Mouse (Mus musculus) lung, embryonic 15.5 days (tissue): ENCODE measurements around the gene Tenm2. TPM values are rescaled to one million over a fixed set of nuclear protein-coding genes. Genes with fewer than 3 reads are reported as not detected.

Source experiments
- ATAC-seq: fragments of 200-750 bp; cut with Nextera tagmentation; 2 replicates; pipeline ENCODE4 v1.8.0; 2017; ENCODE audit warnings: moderate number of reproducible peaks, borderline replicate concordance; ENCODE audit not compliant: low FRiP score, low TSS enrichment; ENCODE audit errors: extremely low read depth
- H3K27ac ChIP-seq: fragments of 300-500 bp; sonication (generic); 2 replicates; pipeline ENCODE4 v1.5.1; 2015; ENCODE audit warnings: moderate library complexity, mild to moderate bottlenecking, inconsistent platforms
- H3K27me3 ChIP-seq: fragments of 300-500 bp; sonication (generic); 2 replicates; pipeline ENCODE4 v1.6.1; 2015; ENCODE audit warnings: inconsistent platforms
- H3K36me3 ChIP-seq: fragments of 300-500 bp; sonication (generic); 2 replicates; pipeline ENCODE4 v1.6.1; 2015; ENCODE audit warnings: inconsistent platforms
- H3K4me1 ChIP-seq: fragments of 300-500 bp; sonication (generic); 2 replicates; pipeline ENCODE4 v1.6.1; 2015; ENCODE audit warnings: inconsistent platforms
- H3K4me2 ChIP-seq: fragments of 300-500 bp; sonication (generic); 2 replicates; pipeline ENCODE4 v1.6.1; 2015; ENCODE audit warnings: inconsistent platforms, mild to moderate bottlenecking, moderate library complexity
- H3K4me3 ChIP-seq: fragments of 300-500 bp; sonication (generic); 2 replicates; pipeline ENCODE4 v1.5.1; 2015; ENCODE audit warnings: mild to moderate bottlenecking, inconsistent platforms
- H3K9ac ChIP-seq: fragments of 300-500 bp; sonication (generic); 2 replicates; pipeline ENCODE4 v1.6.1; 2015; ENCODE audit warnings: inconsistent platforms
- H3K9me3 ChIP-seq: fragments of 300-500 bp; sonication (generic); 2 replicates; pipeline ENCODE4 v1.6.1; 2016; ENCODE audit warnings: inconsistent platforms
- WGBS: fragments of 180-500 bp; shearing (Covaris S2); methylation state at CpG from one replicate; pipeline ENCODE4 v1.1.7; 2015; 5-methylcytosine and 5-hydroxymethylcytosine counted together
- polyA plus RNA-seq: library from polyadenylated mRNA; unstranded; fragments of >200 nt; fragmentation: Nextera tagmentation; extraction: Ambion mirVana; gene quantifications from 2 replicates; pipeline ENCODE4 v1.2.1, GENCODE M21; 2015

Tenm2 gene
- polyA plus RNA-seq, 1 experiment from 2014 or later: 0.44 TPM

- WGBS: 91% methylated on average over 2 of the region's 2 CpGs
- no peak overlapping the region for H3K4me2 ChIP-seq
- peaks cover 20% of the 10 kb centered on the region; the same call in 1 of the 2 replicates for H3K27me3 ChIP-seq
- H3K4me3 ChIP-seq: no peak overlapping the region
- no peak for ATAC-seq
- H3K9ac ChIP-seq: no peak overlapping the region
- H3K27ac ChIP-seq: no peak overlapping the region
- no peaks in the 10 kb centered on the region for H3K4me1 ChIP-seq
- H3K9me3 ChIP-seq: no peaks in the 10 kb centered on the region
- H3K36me3 ChIP-seq: no peaks in the 10 kb centered on the region
Measured at GRCm38 (mm10) chr11:36679361-36679760, 556.4 kb downstream of the Tenm2 start.

GRCm38 (mm10) chr11:36678542-36678941 is 557.2 kb downstream of the Tenm2 start:
- no peaks in the 10 kb centered on the region for H3K4me1 ChIP-seq
- peaks cover 25% of the 10 kb centered on the region; the same call in 1 of the 2 replicates for H3K27me3 ChIP-seq
- no peak overlapping the region for H3K27ac ChIP-seq
- no peaks in the 10 kb centered on the region for H3K9me3 ChIP-seq
- H3K4me2 ChIP-seq: peak overlapping the region; percentile 67; the same call in 1 of the 2 replicates
- ATAC-seq: no peak
- no peaks in the 10 kb centered on the region for H3K36me3 ChIP-seq
- no peak overlapping the region; the same call in 1 of the 2 replicates for H3K4me3 ChIP-seq
- WGBS: 56% methylated on average over 2 of the region's 2 CpGs
- no peak overlapping the region for H3K9ac ChIP-seq

DNA sequence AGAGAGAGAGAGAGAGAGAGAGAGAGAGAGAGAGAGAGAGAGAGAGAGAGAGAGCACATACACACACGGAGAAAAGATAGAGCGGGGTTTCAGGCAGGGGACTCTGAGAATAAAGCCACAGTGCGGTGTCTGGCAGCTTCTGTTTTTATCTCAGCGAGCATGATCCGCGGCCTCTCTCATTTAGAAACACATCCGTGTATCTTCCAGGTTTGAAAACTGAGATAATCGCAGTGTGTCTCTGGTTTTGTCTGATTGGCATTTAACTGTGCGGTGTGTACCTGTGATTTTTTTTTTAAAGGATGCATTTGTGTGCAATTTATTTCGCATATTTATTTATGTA is 557.7 kb downstream of the Tenm2 start:
- H3K27ac ChIP-seq: no peak overlapping the region
- H3K4me3 ChIP-seq: peak overlapping the region; percentile 39
- peak overlapping the region; percentile 67 for H3K4me2 ChIP-seq
- peaks cover 25% of the 10 kb centered on the region; the same call in 1 of the 2 replicates for H3K27me3 ChIP-seq
- ATAC-seq: no peak
- WGBS: 6% methylated on average over 10 of the region's 10 CpGs
- no peaks in the 10 kb centered on the region for H3K4me1 ChIP-seq
- no peaks in the 10 kb centered on the region for H3K36me3 ChIP-seq
- H3K9me3 ChIP-seq: no peaks in the 10 kb centered on the region
- no peak overlapping the region; the same call in 1 of the 2 replicates for H3K9ac ChIP-seq

DNA sequence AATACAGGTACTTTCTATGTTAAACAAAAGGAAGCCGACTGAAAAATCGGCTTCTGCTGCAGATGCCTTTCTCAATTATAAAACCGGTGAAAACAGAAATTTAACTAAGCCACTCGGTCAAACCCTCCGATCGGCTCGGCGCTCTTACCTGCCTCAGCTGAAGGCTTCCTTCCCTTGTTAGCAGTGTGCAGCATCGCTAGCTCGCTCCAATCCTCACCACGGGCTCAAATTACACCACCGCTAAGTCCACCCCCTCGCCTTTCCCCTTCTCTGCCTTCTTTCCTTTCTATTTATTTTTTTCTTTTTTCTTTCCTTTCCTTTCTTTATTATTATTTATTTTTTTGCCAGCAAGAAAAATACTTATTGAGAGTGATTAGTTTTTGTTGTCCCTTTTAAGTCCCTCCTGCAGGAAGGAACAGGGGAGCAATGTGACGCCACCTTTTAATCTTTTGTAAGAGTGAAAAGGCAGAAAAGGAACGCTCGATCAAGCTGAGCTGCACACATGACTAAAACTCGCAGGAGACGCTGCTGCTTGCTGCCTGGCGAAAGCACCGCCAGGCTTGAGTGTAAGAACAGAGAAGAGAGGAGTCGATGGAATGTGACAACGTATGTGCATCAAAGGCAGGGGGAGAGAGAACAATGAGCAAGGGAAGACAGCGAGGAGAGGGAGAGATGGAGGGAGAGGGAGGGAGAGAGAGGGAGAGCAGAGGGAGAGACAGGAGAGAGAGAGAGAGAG is 558.3 kb downstream of the Tenm2 start:
- Histone ChIP-seq H3K4me2 (peak overlapping the region; percentile 67), H3K27me3 (peaks cover 25% of the 10 kb centered on the region; the same call in 1 of the 2 replicates), H3K4me3 (peak overlapping the region; percentile 39), H3K9ac (no peak overlapping the region; the same call in 1 of the 2 replicates), H3K36me3 (no peaks in the 10 kb centered on the region), H3K27ac (no peak overlapping the region), H3K4me1 (no peaks in the 10 kb centered on the region), H3K9me3 (no peaks in the 10 kb centered on the region)
- peak; percentile 78; the same call in 1 of the 2 replicates for ATAC-seq
- WGBS: under 1% methylated on average over 23 of the region's 23 CpGs

- Histone ChIP-seq H3K4me3 (peak overlapping the region; percentile 39; the same call in 1 of the 2 replicates), H3K27me3 (peaks cover 25% of the 10 kb centered on the region; the same call in 1 of the 2 replicates), H3K9ac (no peak overlapping the region), H3K4me1 (no peaks in the 10 kb centered on the region), H3K4me2 (peak overlapping the region; percentile 67), H3K9me3 (no peaks in the 10 kb centered on the region), H3K36me3 (no peaks in the 10 kb centered on the region), H3K27ac (no peak overlapping the region)
- no peak for ATAC-seq
- WGBS: 44% methylated on average over 16 of the region's 16 CpGs
Measured at GRCm38 (mm10) chr11:36676446-36677284, 559.1 kb downstream of the Tenm2 start.

- Histone ChIP-seq H3K27me3 (peaks cover 25% of the 10 kb centered on the region; the same call in 1 of the 2 replicates), H3K9me3 (no peaks in the 10 kb centered on the region), H3K27ac (no peak overlapping the region), H3K4me2 (no peak overlapping the region), H3K4me3 (no peak overlapping the region), H3K9ac (no peak overlapping the region), H3K36me3 (no peaks in the 10 kb centered on the region), H3K4me1 (no peaks in the 10 kb centered on the region)
- 90% methylated on average over 4 of the region's 4 CpGs for WGBS
- ATAC-seq: no peak
Measured at GRCm38 (mm10) chr11:36674902-36675422, 560.8 kb downstream of the Tenm2 start.

- WGBS: 52% methylated on average over 5 of the region's 5 CpGs
- no peak overlapping the region for H3K4me2 ChIP-seq
- H3K9me3 ChIP-seq: no peaks in the 10 kb centered on the region
- H3K27me3 ChIP-seq: peaks cover 25% of the 10 kb centered on the region; the same call in 1 of the 2 replicates
- H3K4me1 ChIP-seq: no peaks in the 10 kb centered on the region
- H3K4me3 ChIP-seq: no peak overlapping the region
- no peak overlapping the region for H3K27ac ChIP-seq
- no peak overlapping the region for H3K9ac ChIP-seq
- no peaks in the 10 kb centered on the region for H3K36me3 ChIP-seq
- no peak for ATAC-seq
Measured at GRCm38 (mm10) chr11:36674141-36674540, 561.6 kb downstream of the Tenm2 start.

GRCm38 (mm10) chr11:36671196-36671595 is 564.6 kb downstream of the Tenm2 start:
- no peak overlapping the region for H3K9ac ChIP-seq
- 76% methylated on average over 9 of the region's 9 CpGs for WGBS
- no peaks in the 10 kb centered on the region for H3K9me3 ChIP-seq
- no peak overlapping the region for H3K27ac ChIP-seq
- H3K4me2 ChIP-seq: no peak overlapping the region
- no peaks in the 10 kb centered on the region for H3K36me3 ChIP-seq
- H3K4me1 ChIP-seq: no peaks in the 10 kb centered on the region
- no peak overlapping the region for H3K4me3 ChIP-seq
- no peak for ATAC-seq
- H3K27me3 ChIP-seq: peaks cover 17% of the 10 kb centered on the region; the same call in 1 of the 2 replicates

- 82% methylated on average over 1 of the region's 1 CpGs for WGBS
- Histone ChIP-seq H3K4me3 (no peak overlapping the region), H3K27me3 (no peaks in the 10 kb centered on the region), H3K4me1 (no peaks in the 10 kb centered on the region), H3K9me3 (no peaks in the 10 kb centered on the region), H3K9ac (no peak overlapping the region), H3K4me2 (no peak overlapping the region), H3K36me3 (no peaks in the 10 kb centered on the region), H3K27ac (no peak overlapping the region)
- no peak for ATAC-seq
Measured at GRCm38 (mm10) chr11:36664026-36664425, 571.7 kb downstream of the Tenm2 start.

DNA sequence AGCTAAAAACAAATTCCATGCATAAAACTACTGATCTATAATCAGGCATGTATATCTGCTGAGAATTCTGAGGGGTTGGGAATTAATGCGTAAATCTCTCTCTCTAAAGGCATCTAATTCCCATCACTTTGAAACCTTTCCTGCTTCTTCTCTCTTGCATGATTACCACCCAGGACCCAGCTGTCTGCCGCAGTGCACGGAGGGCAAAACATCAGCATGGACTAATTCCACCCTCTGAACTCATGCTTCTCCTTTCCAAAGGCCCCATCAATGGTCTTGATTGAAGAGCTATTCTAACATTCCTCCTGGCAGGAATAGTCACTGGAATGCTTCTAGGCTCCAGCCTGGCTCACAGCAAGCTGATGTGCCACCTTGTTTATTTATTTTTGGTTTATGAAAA is 572.2 kb downstream of the Tenm2 start:
- Histone ChIP-seq H3K4me2 (no peak overlapping the region), H3K4me1 (no peaks in the 10 kb centered on the region), H3K27me3 (no peaks in the 10 kb centered on the region), H3K4me3 (no peak overlapping the region), H3K9me3 (no peaks in the 10 kb centered on the region), H3K36me3 (no peaks in the 10 kb centered on the region), H3K27ac (no peak overlapping the region), H3K9ac (no peak overlapping the region)
- ATAC-seq: no peak
- 49% methylated on average over 3 of the region's 3 CpGs for WGBS

- Histone ChIP-seq H3K36me3 (no peaks in the 10 kb centered on the region), H3K4me3 (no peak overlapping the region), H3K9me3 (no peaks in the 10 kb centered on the region), H3K27ac (no peak overlapping the region), H3K4me1 (no peaks in the 10 kb centered on the region), H3K9ac (no peak overlapping the region), H3K27me3 (no peaks in the 10 kb centered on the region), H3K4me2 (no peak overlapping the region)
- 65% methylated on average over 9 of the region's 9 CpGs for WGBS
- no peak for ATAC-seq
Measured at GRCm38 (mm10) chr11:36653656-36654323, 582.0 kb downstream of the Tenm2 start.
